Mouse (Mus musculus) gonadal fat pad, adult 2 months (tissue): ENCODE data around the gene Cdh4. TPM values are rescaled to one million over a fixed set of nuclear protein-coding genes. Genes with fewer than 3 reads are reported as not detected.

Experiments
- DNase-seq: peaks from one replicate; pipeline ENCODE4 v3.0.0-alpha.2; 2012; ENCODE audit warnings: low read depth
- polyA plus RNA-seq: library from polyadenylated mRNA; depleted of rRNA; stranded (reverse); fragments of >200 nt; gene quantifications from 2 replicates; pipeline ENCODE4 v1.2.3, GENCODE M21; 2012

Cdh4 gene
- polyA plus RNA-seq, 1 experiment, result 0.82 TPM

DNA sequence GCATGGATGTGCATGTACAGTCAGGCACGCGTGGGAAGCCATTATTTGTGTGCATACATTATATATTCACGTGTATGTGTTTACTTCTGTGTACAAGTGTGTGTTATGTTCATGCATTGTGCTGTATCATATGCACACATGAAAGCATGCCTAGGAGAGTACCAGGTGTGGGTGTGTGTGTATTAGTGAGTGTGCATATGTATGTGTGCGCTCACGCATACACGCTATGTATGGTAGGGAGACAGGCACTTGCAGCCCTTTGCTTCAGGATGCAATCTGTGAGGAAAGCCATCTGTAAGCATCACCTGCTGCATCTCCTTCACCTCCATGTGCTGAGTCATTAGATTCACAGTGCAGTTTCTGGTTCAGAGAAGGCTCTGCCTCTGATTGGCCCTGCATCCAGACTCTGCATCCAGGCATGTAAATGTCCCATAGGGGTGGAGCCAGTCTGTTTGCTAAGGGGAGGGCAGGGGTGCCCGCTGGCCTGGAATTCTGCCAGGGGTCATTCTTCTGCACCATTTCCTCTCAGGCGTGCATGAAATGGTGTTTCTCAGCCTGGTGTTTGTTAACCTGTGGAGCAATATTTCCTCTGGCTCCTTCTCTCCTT, 25.7 kb downstream of the Cdh4 start:
- DNase-seq, result no peak

DNA sequence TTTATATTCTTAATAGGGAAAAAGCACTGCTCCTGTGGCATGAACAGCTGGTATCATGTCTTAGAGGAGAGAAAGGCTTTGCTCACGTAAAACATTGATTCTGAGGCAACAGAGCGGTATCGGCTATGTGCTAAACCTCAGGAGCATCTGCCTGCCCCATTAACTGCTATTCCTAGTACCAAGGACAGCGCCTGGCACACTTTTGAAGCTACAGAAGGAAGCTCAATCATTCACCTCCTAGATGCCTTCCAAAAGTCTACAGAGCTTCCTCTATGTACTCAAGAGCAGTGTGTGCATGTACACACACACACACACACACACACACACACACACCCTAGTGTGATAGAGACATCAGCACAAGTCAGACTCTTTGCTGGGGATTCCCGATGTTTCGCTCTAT, 34.4 kb downstream of the Cdh4 start:
- DNase-seq, result no peak

DNA sequence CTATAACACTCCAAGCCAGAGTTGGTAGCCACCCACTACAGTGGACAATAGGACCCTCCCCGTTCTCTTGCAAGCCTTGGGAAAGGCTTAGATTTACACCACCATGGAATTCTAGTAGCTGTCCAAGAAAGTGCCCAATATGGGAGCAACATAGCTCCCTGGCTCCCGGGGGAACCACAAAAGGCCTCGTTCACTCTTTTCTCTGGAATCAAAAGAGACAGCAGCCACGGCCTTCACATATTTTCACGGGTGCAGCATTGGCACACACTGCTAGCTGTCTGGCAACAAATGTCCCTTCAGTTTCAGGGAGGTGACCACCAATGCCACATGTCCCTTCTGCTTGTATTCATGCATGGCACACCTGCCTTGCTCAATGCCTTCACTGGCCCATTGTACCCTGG, 38.6 kb downstream of the Cdh4 start:
- DNase-seq, result no peak

DNA sequence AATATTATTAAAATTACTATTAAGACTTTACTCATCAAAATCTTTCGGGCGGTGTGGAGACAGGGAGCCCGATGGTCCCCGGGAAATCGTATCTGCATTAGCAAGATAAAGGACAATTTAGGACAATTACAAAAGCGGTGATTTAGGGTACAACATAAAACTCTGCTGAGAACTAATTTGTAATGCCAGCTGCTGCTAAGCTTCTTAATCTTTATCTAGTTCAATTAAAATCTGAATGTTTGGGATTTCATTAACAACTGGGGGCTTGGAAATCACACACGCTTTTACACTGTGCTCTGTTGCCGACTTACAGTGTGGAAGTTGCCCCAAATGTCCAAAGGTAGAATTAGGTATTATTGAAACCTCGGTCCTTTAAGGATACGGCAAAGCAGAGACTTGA, 39.1 kb downstream of the Cdh4 start:
- no peak for DNase-seq

DNA sequence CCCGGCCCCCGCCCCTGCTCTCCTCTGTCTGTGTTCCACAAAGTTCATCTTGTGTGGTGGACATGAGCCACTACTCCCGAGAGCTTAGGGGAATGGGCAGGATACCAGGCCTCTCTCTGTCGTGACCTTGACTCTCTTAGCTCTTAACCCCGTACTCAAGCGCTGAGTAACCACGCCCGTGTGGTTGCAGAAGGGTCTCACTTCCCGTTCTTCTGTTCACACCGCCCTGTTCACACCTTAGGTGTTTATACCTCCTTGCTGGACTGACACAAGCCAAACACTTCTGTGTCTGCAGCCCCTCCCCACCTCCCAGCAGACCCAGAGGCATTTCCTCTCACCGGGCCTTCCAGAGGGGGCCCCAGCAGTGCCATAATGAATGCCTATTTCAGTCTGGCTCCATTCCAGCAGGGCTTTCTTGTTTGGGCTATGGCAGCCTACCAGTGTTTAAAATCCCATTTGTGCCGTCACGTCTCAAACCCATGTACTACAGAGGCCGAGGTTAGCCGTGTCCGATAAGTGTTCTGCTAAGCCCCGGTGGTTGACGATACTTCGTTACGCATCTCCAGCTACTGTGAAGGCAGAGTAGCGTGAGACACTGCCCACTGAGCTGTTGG, 46.4 kb downstream of the Cdh4 start:
- DNase-seq, result no peak

DNA sequence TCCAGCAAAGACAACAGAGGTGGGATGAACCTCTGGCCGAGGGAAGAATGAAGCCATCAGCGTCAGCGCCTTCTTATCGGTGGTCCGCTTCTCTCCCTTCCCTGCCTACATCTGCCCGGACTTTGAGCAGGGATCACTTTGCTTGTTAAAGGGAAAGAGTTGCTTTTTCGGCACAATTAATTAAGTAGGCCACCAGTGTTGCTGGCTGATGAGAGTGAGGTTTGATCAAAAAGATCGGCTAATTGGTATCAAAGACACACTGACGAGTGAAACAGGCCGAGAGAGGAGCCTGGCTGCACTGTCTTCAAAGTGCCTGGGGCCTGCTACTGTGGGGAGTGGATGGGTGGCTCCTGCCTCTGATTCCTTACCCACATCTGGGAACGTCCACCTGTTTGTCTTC, 49.7 kb downstream of the Cdh4 start:
- DNase-seq, result no peak

DNA sequence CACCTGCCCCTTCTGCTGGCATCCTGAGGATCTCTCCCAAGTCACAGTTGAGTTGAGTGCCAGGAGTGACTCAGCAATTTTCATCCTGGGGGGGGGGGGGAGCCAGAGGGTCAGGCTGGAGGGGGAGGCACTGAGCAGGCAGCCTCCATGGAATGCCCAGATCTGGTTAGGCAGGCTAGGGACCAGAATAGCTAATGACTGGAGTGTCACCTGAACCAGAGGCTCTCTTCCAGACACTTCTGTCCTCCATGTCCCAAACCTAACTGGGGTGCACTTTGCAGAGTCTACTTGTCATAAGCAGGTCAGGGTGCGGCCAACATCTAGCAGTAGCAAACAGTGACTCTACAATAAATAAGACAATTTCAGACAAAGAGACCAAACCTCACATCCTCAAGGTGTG, 52.0 kb downstream of the Cdh4 start:
- DNase-seq, result no peak

DNA sequence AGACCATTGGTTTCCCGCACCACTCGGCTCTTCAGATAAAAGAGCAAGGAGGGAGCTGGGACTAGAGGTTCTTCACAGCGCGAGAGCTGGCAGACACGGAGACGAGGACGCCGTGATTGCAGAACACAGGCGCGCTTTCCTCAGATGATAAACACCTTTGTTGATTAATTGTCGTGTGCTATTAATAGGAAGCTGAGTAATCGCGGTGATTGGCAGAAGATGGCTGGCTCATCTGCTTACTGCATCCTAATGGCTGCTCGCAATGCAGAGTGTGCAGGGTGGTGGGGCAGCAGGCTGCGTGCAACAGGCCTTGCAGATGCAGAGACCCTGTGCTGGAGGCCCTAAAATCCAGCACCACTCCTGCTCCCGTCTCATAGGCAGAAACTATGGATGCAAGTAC, 68.2 kb downstream of the Cdh4 start:
- DNase-seq, result no peak

DNA sequence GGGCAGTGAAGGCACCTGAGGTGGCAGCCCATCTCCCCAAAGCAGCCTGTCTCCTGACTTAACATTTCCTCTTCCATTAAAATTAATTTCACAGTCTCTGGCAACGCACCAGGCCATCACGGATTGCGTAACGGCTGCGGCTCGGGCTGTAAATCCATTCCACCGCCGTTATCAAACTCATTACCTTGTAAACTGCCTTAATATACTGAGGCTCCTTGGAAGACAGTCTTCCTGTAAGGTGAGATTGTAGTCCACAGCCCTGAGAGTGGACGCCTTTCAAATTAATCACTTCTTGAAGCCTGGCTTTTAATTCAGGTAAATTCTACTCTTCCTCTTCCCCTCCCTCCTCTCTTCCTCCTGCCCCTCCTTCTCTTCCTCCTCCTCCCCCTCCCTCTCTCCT, 74.3 kb downstream of the Cdh4 start:
- no peak for DNase-seq

DNA sequence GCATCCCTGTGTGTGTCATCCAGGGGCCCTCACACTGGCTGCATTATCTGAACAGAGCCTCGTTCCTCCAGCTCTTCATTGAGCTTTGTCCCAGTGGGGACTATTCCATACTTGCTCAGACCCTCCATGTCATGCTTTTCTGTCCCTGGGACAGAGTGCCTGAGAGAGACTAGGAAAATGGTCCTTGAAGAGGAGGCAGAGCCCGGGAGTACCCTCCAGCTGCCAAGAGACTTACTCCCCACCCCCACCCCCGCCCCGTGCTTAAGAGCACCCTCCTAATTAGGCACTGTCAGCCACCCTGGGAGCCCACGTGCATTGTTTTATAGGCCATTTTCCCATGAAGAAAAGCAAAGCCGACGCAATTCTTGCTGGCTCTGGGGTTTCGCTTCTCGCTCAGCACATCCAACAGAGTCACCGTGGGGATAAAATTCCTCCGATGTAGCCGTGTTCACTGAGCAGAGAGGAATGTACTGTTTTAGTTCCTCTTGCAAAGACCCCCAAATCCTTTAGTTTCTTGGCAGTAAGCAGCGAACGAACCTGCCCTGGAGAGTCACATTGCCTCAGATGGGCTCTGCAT, 76.3 kb downstream of the Cdh4 start:
- no peak for DNase-seq

DNA sequence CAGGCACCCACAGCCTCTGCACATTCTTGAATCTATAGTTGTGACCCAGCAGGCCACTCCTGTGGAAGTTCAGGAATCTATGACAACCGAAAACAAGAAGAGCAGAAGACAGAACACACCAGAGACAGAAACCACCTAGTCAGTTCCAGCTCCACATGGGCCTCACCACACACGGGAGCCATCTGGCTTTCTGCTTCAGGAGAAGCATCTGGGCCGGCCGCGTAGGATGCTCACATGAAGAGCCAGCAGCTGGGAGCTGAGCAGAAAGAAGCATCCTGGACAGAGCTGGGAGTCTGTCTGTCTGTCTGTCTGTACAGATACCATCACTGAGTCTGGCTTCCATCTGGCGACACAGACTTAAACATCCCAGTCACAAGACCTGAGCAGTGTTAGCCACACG, 76.9 kb downstream of the Cdh4 start:
- DNase-seq, result no peak

DNA sequence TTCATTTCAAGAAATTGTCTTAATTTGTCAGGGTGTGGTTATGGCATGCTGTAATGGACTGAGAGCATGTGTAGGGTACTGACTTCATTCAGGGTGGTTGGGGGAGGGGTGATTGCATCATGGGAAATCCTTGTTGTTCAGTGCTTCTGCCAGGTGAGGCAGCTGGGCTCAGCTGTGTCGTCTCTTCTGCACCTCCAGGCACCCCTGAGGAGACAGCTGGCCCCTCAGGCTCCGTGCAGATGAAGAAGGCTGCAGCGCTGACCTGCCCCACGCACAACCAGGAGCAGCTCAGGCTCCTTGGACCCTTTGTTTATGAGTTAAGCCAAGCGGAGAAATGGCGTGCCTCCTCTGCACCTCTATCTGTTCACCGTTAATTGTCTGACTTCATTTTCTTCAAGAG, 77.7 kb downstream of the Cdh4 start:
- DNase-seq, result no peak

DNA sequence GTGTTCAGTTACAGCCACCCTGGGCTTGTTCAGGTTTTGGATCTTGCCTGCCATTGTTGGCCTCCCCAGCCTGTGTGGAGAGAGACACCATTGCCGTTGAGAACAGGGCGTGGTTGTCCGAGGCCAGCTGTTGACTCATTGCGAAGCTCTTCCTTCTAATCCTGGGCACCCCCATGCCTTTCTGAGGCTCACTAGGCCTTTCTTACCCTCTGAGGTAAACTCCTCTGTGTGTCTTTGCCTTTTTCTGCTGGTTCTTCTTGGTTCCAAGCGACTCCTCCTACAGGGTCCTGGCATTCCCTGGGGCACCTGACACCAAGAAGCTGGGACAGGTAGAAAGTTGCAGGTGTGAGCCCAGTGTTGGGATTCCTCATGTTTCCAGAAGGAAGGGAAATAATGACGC, 78.7 kb downstream of the Cdh4 start:
- DNase-seq, result no peak

DNA sequence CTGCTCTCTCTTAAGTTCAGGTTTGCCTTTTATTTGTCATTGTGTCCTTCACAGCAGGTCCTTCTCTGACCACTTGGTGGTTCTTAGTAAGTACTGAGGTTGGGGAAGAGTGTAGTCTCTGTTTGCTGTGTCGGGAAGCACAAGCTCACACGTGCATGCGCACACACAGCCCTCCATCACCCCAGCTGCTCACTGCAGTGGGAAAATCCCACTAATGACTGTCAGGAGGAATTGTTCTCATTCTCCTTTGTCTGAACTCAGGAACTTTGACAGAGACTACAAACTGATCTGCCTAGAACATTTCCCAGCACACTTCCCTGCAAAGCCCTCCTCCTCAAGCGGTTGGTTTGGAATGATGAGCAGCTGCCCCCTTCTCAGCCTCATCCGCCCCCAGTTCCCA, 79.2 kb downstream of the Cdh4 start:
- no peak for DNase-seq

DNA sequence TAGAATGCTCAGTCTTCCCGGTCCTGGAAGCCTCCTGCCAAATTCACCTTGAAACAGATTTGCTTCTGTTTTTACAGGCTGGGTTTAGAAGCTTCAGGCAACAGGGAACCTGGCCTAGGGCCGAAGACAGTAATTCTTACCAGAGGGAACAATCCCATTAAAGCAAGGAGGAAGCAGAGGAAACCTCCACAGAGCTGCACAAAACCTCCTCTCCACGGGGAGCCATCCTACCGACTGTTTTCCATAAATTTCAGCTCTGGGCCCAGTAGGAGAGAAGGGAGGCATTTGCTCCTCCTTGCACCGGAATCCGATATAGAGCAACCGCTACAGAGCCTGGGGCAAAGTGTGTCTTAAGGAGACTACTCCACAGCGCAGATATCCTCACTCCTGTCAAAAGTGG, 79.9 kb downstream of the Cdh4 start:
- no peak for DNase-seq

DNA sequence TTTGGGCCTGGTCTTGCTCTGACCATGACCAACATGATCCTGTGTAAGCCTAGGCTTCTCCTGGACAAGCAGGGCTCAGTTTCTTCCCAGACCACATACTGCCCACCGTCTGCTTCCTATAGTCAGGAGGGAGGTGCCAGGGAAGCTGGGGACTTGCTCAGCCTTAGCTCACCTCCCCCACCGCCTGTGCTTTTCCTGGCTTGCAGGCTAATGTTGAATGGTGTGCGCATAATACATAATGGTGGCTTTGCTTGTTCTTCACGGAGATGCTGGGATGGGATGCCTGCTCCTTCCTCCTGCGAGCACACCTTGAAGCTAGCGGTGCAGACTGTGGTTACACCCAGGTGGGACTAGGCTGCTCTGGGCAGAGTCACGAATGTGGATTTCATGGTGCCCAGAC, 84.7 kb downstream of the Cdh4 start:
- DNase-seq, result no peak

DNA sequence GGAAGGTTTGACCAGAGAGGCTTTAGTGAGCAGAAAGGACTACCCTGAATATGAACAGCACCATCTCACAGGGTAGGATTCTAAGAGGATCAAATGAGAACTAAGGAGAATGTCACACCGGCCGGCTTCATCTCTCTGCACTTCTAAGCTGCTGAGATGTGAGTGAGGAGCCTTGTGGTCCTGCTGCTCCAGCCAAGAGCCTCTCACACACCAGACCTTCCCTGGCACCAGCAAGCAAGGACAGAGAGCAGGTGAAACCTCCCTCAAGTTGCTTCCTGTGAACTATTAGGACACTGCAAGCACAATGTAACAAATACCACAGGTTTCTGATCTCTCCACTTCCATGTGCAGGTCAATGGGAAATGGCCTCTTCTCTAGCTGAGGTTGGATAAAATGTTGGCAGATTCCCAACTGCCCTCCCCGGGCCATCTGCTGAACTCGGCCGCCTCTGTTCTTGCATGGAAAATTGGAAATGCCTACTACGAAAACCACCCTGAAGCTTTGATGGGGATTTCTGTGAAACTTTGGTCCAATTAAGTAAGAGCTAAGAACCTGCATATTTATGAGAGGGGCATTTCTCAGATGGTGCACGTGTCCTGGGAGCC, 88.3 kb downstream of the Cdh4 start:
- DNase-seq, result no peak

DNA sequence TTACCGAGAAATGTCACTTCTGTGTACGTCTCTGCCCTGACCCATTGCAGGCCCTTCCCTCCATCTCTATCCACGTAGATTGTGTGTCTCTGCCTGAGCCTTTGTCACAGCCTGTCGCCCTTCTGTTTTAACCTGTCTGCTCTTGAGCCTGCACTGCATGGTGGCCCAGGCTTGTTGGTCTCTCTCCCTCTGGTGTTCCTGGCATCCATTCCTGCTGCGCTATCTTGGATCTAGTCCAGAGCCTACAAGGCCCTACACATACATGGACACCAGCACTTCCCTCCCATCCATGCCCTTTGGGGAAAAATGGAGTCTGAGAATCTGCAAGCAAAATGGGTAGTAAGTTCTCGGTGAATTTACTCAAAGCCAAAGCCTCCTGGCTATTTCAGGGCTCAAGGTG, 91.0 kb downstream of the Cdh4 start:
- DNase-seq, result no peak

DNA sequence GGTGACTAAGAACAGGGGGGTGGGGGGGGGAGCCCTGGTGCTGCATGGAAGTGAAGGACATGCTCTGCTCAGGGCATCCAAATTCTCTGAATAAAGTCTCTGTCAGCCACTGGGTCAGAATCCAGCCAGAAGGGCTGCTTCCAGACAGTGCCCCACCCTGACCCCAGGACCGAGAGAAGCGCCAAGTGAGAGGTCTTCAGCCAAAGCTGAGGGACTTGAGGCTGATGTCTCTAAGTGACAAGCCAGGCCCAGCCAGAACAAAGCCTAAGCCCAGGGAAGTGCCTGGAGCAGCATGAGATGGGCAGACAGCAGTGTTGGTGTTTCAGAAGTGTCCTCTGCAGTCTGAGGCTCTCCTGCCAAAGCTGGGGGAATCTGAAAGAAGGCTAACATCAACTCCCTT, 91.7 kb downstream of the Cdh4 start:
- DNase-seq, result no peak

DNA sequence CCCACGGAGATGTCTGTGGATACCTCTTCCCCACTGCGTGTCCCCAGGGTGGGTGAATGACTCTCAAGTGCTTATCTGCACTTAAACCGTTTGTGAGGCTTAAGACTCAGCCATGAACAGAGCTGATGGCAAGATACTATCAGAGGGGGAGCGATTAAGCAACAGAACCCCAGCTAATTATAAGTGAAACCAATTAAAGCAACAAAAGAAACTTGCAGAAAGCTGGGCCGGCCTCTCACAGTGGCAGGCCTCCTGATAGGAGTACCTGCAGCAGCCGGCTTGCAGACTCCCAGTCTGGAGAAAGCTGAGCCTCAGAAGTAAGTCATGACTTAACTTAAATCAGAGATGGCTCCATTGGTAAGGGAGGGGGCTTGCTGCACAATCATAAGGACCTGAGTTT, 93.0 kb downstream of the Cdh4 start:
- DNase-seq, result no peak

DNA sequence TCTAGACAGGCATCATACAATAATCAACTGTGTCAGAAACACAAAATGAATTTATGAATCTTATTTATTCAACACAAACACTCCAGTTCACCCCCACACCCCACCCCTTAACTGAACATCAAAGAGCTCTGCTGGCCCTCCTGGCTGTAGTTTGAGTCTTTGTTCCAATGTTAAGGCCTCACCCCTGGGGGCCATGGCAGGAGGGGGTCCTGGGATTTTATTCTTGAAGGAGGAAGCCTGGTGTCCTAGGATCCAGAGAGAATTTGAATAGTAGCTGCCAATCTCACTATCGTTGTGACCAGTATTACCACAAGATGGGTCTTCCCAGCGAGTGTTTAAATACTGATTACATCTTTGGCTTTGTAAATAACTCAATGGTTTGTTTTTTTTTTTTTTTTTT, 94.5 kb downstream of the Cdh4 start:
- DNase-seq, result no peak

DNA sequence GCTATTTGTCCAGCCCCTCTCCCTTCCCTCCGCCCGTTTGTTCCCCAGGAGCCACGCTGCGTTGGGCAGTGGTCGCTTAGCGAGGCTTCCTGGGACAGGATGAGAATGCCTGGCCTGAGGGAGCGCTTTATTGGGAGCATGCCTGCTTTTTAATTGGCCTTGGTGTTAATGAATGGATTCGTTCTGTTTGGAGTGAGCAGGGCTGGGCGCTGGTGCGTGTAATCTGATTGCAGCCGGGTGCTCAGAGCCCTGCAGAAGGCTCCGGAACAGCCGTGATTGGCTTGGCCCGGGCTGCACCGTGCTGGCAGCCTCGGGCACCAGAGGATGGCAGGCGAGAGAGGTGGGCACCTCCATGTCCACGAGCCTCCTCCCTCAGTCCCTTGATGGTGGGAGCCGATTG, 95.2 kb downstream of the Cdh4 start:
- DNase-seq, result no peak

DNA sequence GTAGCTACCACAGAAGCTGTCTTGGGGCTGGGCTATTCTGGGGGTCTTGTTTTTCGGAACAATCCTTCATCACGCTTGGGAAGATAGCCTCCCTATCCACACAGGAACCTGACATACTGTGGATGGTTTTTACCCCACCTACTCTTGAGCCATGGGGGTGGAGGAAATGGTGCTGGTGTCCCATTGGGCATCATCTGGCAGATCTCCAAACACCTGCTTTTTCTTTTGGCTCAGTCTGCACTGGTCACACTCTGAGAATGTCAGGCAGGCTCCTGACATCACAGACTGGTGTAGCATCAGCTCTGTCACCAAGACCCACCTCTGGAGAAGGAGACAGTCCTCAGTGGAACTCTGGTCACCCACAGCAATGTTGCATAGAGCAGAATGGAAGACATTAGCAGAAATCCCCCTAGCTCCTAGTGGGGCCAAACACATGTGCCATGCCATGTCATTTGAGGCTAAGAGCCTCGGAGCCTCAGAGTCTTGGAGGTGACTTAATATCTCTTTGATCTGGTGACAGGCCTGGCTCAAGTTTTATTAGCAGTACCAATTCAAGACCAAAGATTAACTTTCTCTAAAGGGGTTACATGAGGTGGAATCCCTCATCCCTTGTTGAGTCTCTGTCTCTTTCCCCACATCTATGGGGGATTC, 95.7 kb downstream of the Cdh4 start:
- DNase-seq, result no peak
